Mouse (Mus musculus) spleen, adult 18-20 months (tissue): Measurements from ENCODE around the gene Rln1.

Experiments
- DNase-seq, 2 experiments: peaks; one replicate each; pipeline ENCODE4 v3.0.0; 2022; ENCODE audit warnings: mixed read lengths in 2 of 2

Gene Rln1

GRCm38 (mm10) chr19:29334068-29334745, at the start of gene Rln1:
TSS of gene Rln1 (minus strand) at chr19:29334670.
- DNase-seq, result no peak

GRCm38 (mm10) chr19:29383368-29383767, 48.9 kb upstream of the Rln1 start:
- no peak for DNase-seq

- DNase-seq, result no peak
Measured at GRCm38 (mm10) chr19:29379839-29380603, 45.6 kb upstream of the Rln1 start.

- no peak for DNase-seq
Measured at GRCm38 (mm10) chr19:29376382-29376781, 41.9 kb upstream of the Rln1 start.

DNA sequence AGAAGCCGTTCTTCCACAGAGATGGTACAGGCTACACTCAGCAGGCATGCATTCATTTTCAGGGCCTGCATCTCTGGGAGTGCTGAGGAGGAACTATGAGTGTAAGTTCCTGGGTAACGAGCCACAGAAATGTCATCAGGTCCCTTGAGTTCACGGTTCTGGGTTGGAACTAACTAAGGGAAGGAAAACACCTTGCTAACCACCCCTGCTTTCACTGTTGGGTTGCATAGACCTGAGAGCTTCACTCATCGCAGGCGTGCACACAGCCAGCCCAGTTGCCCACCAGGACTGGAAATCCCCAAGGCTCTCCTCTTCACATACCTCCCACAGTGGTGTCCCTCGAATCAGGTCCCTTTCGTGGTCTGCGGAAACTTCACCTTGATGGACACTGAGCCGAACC, 40.5 kb upstream of the Rln1 start:
- DNase-seq, result no peak

DNA sequence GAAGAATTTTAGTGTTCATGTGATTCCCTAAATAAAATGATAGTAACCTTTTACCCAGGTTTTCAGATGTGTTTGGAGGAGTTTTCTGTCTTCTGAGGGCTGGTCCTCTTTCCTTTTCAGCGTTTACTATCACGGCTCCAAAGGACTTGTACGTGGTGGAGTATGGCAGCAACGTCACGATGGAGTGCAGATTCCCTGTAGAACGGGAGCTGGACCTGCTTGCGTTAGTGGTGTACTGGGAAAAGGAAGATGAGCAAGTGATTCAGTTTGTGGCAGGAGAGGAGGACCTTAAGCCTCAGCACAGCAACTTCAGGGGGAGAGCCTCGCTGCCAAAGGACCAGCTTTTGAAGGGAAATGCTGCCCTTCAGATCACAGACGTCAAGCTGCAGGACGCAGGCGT, 39.0 kb upstream of the Rln1 start:
- DNase-seq, result no peak

DNA sequence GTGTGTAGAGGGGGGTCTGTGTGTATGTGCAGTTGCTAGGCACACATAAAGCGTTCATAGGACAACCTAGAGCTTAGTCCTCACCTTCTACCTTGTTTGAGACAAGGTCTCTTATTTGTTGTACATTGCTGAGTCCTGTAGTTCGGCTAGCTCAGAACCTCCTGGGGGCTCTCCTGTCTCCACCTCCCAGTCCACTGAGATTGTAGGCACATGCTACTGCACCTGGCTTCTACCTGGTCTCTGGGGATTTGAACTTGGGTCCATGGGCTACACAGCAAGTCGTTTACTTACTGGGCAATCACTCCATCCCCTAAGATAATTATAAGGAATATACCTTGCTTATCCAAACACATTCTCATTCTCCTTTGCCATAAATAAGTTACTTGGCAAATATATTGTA, 38.2 kb upstream of the Rln1 start:
- DNase-seq, result no peak

- no peak for DNase-seq
Measured at GRCm38 (mm10) chr19:29372138-29372537, 37.7 kb upstream of the Rln1 start.

GRCm38 (mm10) chr19:29371284-29372081, 37.0 kb upstream of the Rln1 start:
- DNase-seq, result peak in 1 of 2 experiments; percentile 27

- no peak for DNase-seq
Measured at GRCm38 (mm10) chr19:29370545-29371283, 36.2 kb upstream of the Rln1 start.

GRCm38 (mm10) chr19:29370112-29370511, 35.6 kb upstream of the Rln1 start:
- no peak for DNase-seq

DNA sequence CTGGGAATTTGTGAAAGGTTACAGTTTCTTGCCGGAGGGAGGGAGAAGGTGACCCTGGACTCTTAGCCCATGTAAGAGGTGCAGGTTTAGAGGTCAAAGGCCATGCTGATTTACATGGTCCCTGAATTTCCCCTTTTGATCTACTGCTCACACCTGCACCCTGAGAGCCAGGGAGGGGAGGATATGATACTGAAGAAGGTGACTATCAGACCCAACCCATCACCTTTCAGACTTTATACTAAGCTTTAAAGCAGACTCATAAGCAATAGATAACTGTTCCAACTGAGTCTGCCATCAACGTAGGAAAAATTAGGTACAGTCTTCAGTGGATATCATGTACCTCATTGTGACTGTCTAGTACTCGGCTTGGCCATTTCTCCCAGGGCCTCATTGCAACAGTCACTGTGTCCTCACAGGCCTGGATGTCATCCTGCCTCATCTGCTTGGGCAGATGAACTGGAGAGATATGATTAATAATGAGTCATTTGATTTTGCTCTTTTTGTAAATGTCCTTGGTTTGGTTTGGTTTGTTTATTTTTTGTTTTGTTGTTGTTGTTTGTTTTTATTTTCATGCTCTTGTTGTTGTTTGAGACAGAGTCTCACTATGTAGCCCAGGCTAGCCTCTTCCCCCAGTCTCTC, 34.3 kb upstream of the Rln1 start:
- DNase-seq, result peak in 1 of 2 experiments; percentile 25

- DNase-seq, result no peak
Measured at GRCm38 (mm10) chr19:29368041-29368440, 33.6 kb upstream of the Rln1 start.

GRCm38 (mm10) chr19:29366969-29367622, 32.6 kb upstream of the Rln1 start, which contains the start of the genes Plgrkt and Cd274:
TSS of gene Plgrkt (minus strand) at chr19:29367390.
TSS of gene Cd274 (plus strand) at chr19:29367455.
- peak; percentile 82 to 86 for DNase-seq

DNA sequence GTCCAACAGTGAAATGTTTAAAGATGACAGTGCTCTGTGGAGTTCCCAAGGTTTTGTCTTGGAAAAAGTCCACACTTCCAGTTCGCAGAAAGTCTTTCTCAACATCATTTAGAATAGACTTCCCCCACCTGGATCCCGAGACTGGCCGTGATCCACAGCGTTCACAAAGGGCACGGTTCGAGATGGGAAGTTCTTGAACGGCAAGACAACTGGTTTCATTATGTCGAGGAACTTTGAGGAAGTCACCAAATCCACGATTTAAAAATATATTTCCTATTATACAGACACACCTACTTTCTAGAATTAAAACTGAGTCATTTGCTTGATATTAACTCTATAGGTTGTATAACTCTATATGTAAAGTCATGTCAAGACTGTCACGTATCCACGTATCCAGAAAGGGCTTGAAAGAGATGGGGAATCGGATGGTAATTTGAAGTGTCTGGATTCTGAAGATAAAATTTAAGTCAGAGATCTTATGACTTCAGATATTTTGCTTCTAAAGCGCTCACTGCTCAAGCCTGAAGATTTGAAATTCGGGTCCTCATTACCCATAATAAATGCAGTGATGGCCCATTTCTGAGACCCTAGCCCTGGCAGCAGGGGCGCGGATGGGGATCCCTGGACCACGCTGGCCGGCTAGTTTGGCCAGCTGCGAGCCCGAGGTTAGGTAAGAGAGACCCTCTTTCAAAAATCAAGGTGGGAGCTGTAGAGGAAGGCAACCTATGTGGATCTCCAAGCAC, 31.9 kb upstream of the Rln1 start:
- DNase-seq, result no peak

- peak; percentile 53 to 68 for DNase-seq
Measured at GRCm38 (mm10) chr19:29365105-29365504, 30.6 kb upstream of the Rln1 start.

DNA sequence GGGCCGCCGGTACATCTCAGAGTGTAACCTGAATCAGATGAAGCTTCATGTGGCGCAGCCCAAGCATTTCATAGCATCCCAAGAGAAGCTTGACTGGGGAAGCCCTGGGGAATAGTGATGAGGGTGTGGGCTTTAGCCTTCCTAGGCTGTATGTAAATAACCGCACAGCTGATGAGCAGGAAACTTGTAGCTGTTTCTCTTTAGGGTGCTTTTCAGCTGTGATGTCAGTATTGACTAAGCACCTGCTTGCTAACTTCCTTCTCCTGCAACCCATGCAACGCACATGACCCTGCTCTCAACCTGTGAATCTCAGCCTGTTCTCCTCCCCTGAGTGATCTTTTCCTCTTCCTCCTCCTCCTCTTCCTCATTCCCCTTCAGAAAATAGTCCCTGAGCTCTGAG, 29.6 kb upstream of the Rln1 start:
- DNase-seq, result peak; percentile 27 to 32

DNA sequence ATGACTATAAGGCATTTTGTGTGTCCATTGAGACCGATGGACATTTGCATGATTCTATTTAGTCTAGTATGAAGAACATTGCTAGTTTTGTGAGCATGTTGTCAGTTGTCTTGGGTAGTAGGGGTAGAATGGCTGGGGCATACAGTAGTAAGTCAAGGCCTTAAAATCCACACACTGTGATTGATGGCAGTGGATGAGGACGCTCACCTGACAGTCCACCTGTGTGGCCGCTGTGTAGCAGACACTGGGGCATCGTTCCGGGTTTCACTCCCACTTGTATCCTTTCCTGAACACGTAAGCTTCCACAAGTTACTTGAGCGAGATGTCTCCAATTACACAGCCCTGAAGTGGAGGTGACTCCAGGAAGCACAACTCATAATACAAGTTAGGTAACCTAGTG, 29.1 kb upstream of the Rln1 start:
- no peak for DNase-seq

DNA sequence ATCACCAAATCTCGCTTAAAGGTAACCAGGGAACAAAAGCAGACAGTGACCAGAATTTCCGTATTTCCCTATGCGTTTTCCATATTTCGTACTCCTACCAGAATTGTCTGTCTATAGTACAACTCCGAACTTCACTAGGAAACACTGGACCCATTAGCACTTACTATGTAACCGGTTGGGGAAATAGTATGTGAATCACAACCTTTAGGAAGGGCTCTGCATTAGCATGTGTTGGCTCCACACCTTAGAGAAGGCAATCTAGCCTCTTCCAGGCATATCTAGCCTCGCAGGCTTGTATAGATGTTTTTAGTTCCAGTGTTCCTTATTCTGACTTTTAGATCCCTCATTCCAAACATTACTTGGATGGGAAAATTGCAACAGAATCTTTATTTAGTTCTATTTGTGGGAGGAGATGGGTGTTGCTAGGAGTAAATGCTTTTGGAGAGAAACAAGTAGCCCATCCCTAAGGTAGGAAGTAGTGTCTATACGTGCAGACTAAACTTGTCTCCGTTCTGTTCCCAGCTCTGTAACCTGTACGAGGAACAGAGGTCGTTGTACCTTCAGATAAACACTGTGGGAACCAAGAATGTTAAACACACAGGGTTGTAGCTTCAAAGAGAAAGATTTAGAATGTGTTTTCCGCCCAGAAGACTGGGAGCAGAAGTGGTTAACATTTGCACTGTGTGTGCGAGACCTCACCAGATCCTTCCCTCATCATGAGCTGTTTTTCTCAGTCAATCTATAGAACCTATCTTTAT, 27.9 kb upstream of the Rln1 start:
- no peak for DNase-seq
